Mouse (Mus musculus) embryo, embryonic 10.5 days (tissue): Measurements from ENCODE around the gene Fuz.
A peak's percentile ranks its signal among the peaks of the same experiment; 100 is the strongest.

Experiments used
- DNase-seq: peaks from one replicate; pipeline ENCODE4 v3.0.0-alpha.2; 2015; ENCODE audit warnings: low spot score

Gene Fuz

GRCm38 (mm10) chr7:44929204-44930151 is 33.6 kb downstream of the Fuz start, which contains the start of gene Ap2a1:
Ap2a1 (minus strand) TSS chr7:44929496.
- peak; percentile 100 for DNase-seq

DNA sequence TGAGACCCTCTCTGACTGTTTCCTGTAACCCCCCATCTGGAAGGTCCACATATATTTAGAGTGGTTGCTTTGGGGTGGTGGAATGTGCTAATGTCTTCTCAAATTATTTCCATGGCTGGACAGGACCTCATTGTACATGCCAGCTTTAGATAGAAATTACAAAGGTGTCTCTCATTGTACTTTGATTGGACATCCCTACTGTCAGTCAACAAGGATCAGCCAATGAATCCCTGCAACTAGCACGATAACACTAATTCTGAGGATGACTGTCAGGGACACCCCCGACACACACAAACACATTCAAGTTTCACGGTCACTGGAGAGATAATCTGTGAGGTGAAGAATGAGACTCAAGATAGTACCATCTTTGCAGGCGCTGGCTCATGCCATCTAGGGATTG is 42.8 kb downstream of the Fuz start:
- DNase-seq = no peak

- no peak for DNase-seq
Measured at GRCm38 (mm10) chr7:44942904-44943303, 47.0 kb downstream of the Fuz start, which contains the start of gene Tsks. Tsks (plus strand) TSS chr7:44943204.

DNA sequence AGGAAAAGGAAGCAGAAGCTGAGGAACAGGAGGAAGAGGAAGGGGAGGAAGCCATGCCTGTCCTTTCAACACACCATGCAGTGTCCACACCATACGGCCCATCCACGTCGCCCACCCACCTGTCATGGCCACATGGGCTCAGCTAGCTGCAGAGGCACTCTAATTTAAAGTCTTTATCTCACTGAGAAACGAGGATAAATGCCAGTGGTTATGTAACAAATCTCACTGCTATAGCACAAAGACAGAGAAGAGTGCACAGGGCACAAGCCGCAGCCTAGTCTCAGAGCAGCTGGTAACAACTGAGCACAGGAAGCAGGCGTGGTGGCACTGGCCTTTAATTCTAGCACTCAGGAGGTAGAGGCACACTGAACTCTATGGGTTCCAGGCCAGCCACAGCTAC is 54.0 kb downstream of the Fuz start:
- DNase-seq = no peak

- DNase-seq = peak; percentile 75
Measured at GRCm38 (mm10) chr7:44951960-44952359, 56.1 kb downstream of the Fuz start.
